Mouse (Mus musculus) intestine, embryonic 16.5 days (tissue): ENCODE data around the gene Cxcr6. TPM values are rescaled to one million over a fixed set of nuclear protein-coding genes. Genes with fewer than 3 reads are reported as not detected.

Experiments used
- ATAC-seq: fragments of 200-750 bp; cut with Nextera tagmentation; 2 replicates; pipeline ENCODE4 v1.8.0; 2017; ENCODE audit warnings: moderate TSS enrichment, moderate library complexity
- H3K27ac ChIP-seq: fragments of 300-500 bp; sonication (generic); 2 replicates; pipeline ENCODE4 v1.5.1; 2014; ENCODE audit warnings: mild to moderate bottlenecking, low read length
- H3K27me3 ChIP-seq: fragments of 300-500 bp; sonication (generic); replicated peaks from 2 replicates; pipeline ENCODE4 v1.6.1; 2014; ENCODE audit warnings: low read length, control low read depth, mixed read lengths; ENCODE audit not compliant: control insufficient read depth, insufficient read depth
- H3K36me3 ChIP-seq: fragments of 300-500 bp; sonication (generic); 2 replicates; pipeline ENCODE4 v1.6.1; 2014; ENCODE audit warnings: low read length, control low read depth; ENCODE audit not compliant: control insufficient read depth, insufficient read depth
- H3K4me1 ChIP-seq: fragments of 300-500 bp; sonication (generic); 2 replicates; pipeline ENCODE4 v1.6.1; 2014; ENCODE audit warnings: low read length, control low read depth, mixed read lengths; ENCODE audit not compliant: control insufficient read depth, insufficient read depth
- H3K4me2 ChIP-seq: fragments of 300-500 bp; sonication (generic); 2 replicates; pipeline ENCODE4 v1.6.1; 2014; ENCODE audit warnings: low read depth, low read length, control low read depth
- H3K4me3 ChIP-seq: fragments of 300-500 bp; sonication (generic); 2 replicates; pipeline ENCODE4 v1.5.1; 2014; ENCODE audit warnings: mild to moderate bottlenecking, low read length
- H3K9ac ChIP-seq: fragments of 300-500 bp; sonication (generic); 2 replicates; pipeline ENCODE4 v1.6.1; 2014; ENCODE audit warnings: low read depth, low read length
- H3K9me3 ChIP-seq: fragments of 300-500 bp; sonication (generic); 2 replicates; pipeline ENCODE4 v1.6.1; 2016; ENCODE audit warnings: low read length, control low read depth; ENCODE audit not compliant: control insufficient read depth
- WGBS: fragments of 180-500 bp; shearing (Covaris S2); extraction: QIAGEN DNeasy Blood & Tissue Kit; methylation state at CpG from one replicate; pipeline ENCODE4 v1.1.7; 2014; 5-methylcytosine and 5-hydroxymethylcytosine counted together
- polyA plus RNA-seq: library from polyadenylated mRNA; unstranded; fragments of >200 nt; fragmentation: Nextera tagmentation; extraction: Ambion mirVana; gene quantifications from 2 replicates; pipeline ENCODE4 v1.2.1, GENCODE M21; 2015

The Cxcr6 gene
- polyA plus RNA-seq, 1 experiment from 2014 or later = 2.0 TPM

DNA sequence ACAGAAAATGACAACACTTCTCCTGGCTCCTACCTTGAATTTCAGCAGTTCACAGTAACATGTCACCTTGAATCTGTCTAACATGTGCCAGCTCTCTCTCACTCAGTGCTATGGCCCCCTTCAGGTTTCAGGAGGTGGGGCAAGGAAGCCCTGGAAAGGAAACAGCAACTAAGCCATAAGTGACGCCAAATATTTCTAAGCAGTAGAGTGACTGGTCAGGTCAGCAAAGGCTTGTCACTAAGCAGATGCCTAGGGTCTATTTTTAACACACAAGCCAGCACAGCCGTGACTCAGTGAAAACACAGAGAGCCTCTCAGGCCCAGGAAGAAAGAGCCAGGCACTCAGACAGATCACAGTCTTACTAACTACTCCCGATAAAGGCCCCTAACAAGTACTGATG, 38.8 kb downstream of the Cxcr6 start:
- H3K9ac ChIP-seq = no peak overlapping the region
- H3K4me2 ChIP-seq = no peak overlapping the region
- no peaks in the 10 kb centered on the region; the same call in 1 of the 2 replicates for H3K36me3 ChIP-seq
- ATAC-seq = peak; percentile 38
- 55% methylated on average over 3 of the region's 3 CpGs for WGBS
- no peaks in the 10 kb centered on the region for H3K27me3 ChIP-seq
- 0 out of 2 replicates have a peak overlapping the region, but pooled peaks have one; percentile 7 for H3K27ac ChIP-seq
- H3K4me3 ChIP-seq = no peak overlapping the region
- peaks cover 4% of the 10 kb centered on the region; the same call in 1 of the 2 replicates for H3K4me1 ChIP-seq
- no peaks in the 10 kb centered on the region for H3K9me3 ChIP-seq

DNA sequence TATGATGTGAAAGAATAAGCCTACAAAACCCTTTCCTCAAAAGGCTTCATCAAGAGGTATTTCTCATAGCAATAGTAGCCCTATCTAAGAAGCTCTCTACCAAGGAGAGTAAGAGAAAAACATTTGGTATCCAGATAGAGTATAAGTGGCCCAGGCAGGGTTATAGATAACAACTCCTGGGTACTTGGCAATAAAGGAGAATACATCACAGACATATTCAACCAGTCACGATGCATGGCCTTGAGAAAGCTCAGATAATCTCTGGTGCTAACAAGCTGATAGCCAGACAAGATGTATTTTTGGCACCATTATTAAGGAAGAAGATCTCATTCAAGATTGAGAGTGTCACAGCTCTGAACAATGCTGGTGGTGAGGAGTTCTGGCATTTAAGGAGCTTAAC, 40.2 kb downstream of the Cxcr6 start:
- H3K36me3 ChIP-seq = no peaks in the 10 kb centered on the region
- no peak overlapping the region for H3K4me2 ChIP-seq
- no peak overlapping the region for H3K27ac ChIP-seq
- H3K9ac ChIP-seq = no peak overlapping the region
- no peak for ATAC-seq
- no peak overlapping the region for H3K4me3 ChIP-seq
- WGBS = 75% methylated on average over 1 of the region's 1 CpGs
- H3K4me1 ChIP-seq = peaks cover 11% of the 10 kb centered on the region
- no peaks in the 10 kb centered on the region for H3K9me3 ChIP-seq
- no peaks in the 10 kb centered on the region for H3K27me3 ChIP-seq

DNA sequence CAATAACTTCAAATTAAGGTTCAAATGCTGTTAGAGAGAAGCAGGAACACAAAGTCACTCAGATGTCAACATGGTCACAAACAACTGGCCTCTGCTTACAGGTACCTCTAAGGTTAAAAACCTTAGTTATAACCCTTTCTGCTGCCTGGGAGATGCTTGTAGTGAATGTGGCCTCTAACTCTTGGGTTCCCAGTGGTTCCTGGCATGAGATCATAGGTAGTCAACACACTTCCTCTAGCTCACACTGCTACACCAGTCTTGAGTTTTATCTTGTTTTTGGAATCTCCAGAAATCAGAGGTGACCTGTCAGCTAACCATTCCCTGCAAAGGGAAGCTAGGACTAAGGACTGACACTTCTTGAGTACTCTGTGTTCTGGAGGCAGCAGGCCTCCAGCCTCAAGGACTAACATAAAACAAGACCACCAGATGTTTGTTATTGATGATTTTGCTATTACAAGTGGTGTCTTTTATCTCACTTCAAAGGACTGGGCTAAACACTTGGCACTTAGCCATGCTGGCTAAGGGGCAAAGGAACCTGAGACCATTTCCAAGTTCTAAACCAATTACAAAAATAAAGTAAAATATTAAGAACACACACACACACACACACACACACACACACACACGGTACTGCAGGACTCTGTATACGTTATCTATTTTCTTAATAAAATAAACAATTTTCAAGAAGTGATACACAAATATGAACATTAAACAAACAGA, 43.9 kb downstream of the Cxcr6 start:
- WGBS = 51% methylated on average over 2 of the region's 2 CpGs
- no peak overlapping the region for H3K9ac ChIP-seq
- no peaks in the 10 kb centered on the region for H3K36me3 ChIP-seq
- H3K4me1 ChIP-seq = peaks cover 13% of the 10 kb centered on the region
- H3K4me2 ChIP-seq = peak overlapping the region; percentile 64; the same call in 1 of the 2 replicates
- no peak overlapping the region for H3K4me3 ChIP-seq
- no peak for ATAC-seq
- H3K9me3 ChIP-seq = no peaks in the 10 kb centered on the region
- no peak overlapping the region for H3K27ac ChIP-seq
- H3K27me3 ChIP-seq = no peaks in the 10 kb centered on the region

DNA sequence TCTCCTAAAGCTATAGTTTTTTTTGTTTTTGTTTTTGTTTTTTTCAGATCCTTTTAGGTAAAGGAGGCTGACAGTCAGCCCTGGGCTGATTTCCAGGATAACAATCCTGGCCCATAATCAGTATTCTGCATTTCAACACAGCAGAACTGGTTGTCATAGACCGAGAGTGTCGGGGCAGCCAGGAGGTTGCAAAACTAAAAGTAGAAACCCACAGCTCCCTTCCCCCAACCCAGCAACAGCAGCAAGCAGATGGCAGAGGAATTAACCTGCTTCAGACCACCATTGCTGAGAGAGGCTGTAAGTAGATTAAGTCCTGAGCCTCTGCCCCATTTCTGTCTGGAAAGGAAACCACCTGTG, 44.4 kb downstream of the Cxcr6 start:
- Histone ChIP-seq H3K27ac (peak overlapping the region; percentile 93), H3K9ac (peak overlapping the region; percentile 85), H3K4me1 (peaks cover 13% of the 10 kb centered on the region), H3K36me3 (no peaks in the 10 kb centered on the region), H3K27me3 (no peaks in the 10 kb centered on the region), H3K4me3 (peak overlapping the region; percentile 83), H3K9me3 (no peaks in the 10 kb centered on the region), H3K4me2 (peak overlapping the region; percentile 64)
- WGBS = 7% methylated on average over 2 of the region's 2 CpGs
- ATAC-seq = peak; percentile 1

DNA sequence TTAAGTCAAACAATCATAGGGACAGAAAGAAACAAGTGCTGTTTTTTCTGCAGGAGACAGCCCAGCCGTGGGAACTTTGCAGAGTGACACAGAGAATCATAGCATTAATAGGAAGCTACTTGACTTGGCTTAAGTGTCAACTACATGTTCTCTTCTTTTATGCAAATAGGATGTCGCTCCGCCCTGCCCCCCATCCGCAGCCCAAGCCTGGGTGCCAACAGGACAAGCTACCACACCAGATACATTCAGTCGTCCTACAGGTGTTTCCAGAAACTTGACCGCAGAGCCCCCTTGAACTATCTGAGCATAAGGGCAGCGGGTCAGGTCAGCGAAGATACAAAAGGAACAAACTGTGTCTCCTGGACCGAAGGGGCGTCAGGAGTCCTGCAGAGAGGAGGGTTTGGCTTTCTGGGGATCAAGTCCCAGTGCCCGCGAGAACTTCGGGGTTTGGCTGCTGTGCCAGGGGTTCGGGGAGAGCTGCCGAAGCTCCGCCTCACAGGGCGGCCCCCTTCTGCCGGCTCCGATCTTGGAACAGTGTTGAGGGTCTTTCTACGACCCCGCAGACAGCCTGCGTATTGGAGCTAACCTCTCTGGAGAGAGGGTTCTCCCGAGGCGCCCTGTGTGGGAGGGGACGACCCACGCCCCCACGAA, 44.9 kb downstream of the Cxcr6 start:
- no peaks in the 10 kb centered on the region for H3K27me3 ChIP-seq
- peak overlapping the region; percentile 93 for H3K27ac ChIP-seq
- H3K9ac ChIP-seq = peak overlapping the region; percentile 85
- peaks cover 11% of the 10 kb centered on the region for H3K4me1 ChIP-seq
- no peaks in the 10 kb centered on the region for H3K9me3 ChIP-seq
- no peaks in the 10 kb centered on the region for H3K36me3 ChIP-seq
- peak overlapping the region; percentile 64 for H3K4me2 ChIP-seq
- WGBS = under 1% methylated on average over 27 of the region's 27 CpGs
- H3K4me3 ChIP-seq = peak overlapping the region; percentile 83
- ATAC-seq = no peak; the same call in none of the 2 replicates

DNA sequence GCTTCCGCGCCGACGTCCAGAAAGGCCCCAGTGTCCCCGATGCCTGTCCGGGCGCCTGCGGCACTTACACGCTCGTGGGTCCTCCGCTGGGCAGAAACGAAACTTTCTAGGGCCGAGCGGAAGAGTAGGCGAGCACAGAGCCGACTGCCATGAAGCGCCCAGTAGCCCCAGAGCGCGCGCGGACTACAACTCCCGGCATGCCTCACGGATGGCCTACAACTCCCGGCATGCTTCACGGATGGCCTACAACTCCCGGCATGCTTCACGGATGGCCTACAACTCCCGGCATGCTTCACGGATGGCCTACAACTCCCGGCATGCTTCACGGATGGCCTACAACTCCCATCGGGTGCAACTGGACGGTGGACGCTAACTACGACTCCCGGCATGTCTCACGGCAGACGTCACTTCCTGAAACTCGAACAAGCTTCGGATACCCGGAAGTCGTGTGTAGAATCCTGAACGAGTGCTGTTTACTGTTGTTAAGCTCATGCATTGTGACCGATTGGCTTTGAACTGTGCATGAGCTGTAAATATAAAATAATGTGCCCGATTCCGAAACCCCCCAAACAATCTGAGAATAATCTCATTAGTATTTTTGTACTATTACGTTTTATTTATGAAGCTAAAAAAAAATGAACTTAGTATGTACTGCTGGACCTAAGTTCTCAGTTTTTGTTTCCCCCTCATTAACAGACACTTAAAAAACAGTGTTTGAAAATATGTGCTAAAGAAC, 45.6 kb downstream of the Cxcr6 start, which contains the start of gene Fyco1:
Fyco1 (minus strand) TSS at position 187 of the 736 bp plus-strand sequence.
- WGBS = under 1% methylated on average over 47 of the region's 47 CpGs
- Histone ChIP-seq H3K4me3 (peak within 1 kb of the TSS; percentile 83), H3K27ac (peak within 1 kb of the TSS; percentile 93), H3K9me3 (no peaks in the 10 kb centered on the region), H3K9ac (peak within 1 kb of the TSS; percentile 85), H3K4me2 (peak within 1 kb of the TSS; percentile 64), H3K27me3 (no peaks in the 10 kb centered on the region), H3K36me3 (no peaks in the 10 kb centered on the region), H3K4me1 (peaks cover 10% of the 10 kb centered on the region)
- peak; percentile 97 for ATAC-seq

DNA sequence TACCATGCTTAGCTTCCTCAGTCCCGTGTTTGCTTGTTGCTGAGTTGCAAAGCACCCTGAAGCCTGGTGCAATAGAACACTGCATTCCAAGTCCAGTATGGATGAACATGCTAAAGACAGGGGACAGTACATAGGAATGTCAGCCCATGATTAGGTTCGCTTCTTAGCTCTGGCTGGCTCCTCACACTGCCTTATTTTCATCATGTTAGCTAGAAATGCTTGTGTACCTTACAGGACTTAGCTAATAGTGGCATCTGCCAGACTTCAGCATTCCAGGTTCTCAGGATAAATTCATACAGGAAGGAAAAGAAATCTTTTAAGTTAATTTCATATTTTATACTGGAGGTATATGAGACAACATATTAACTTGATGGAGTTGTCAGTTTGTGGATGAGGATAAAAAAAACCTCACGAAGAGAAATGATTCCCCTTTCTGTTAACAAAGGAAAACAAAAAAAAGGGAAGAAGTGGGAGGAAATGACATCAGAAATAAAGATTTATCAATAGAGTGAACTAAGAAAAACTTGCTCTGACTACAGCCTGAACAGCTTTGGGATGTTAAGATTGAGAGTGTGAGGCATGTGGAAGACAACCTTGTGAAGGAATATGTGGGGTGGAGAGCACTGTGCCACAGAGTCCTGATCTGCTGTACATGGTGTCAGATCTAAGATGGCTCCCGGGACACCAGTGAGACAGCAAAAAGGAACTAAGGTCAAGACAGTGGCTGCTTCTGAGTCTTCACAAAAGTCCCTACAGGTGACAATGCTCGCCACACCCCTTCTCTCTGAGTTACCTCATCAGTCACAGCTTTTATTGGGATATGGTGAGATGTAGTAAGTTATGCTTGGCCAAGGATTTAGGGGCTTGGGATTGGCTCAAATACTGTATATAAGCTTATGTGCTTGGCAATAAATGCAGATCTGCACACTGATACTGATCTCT, 46.4 kb downstream of the Cxcr6 start:
- peak; percentile 26 for ATAC-seq
- 63% methylated on average over 5 of the region's 5 CpGs for WGBS

DNA sequence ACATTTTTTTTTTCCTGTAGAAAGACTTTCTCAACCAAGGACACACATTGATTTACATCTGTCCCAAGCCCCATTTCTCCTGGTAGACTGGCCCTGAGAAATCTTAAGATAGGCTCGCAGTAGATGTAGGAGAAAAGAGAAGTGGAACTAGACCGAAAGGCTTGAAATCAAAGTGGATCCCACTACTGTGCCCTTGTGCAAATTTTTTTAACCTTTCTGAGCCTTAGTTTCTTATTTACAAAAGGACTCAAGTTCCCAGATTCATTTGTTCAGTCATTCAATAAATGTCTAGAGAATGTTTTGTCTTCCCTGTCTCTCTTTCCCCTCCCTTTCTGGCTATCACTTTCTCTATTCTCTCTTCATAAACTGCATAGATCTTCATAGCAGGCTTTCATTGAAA, 50.6 kb downstream of the Cxcr6 start:
- Histone ChIP-seq H3K4me2 (no peak overlapping the region), H3K4me1 (peaks cover 2% of the 10 kb centered on the region; the same call in 1 of the 2 replicates), H3K27me3 (no peaks in the 10 kb centered on the region), H3K4me3 (no peak overlapping the region), H3K9ac (no peak overlapping the region), H3K9me3 (no peaks in the 10 kb centered on the region), H3K36me3 (no peaks in the 10 kb centered on the region), H3K27ac (no peak overlapping the region)
- no peak for ATAC-seq
- WGBS = 85% methylated on average over 2 of the region's 2 CpGs

More for the DNA sequence above, 46.4 kb downstream of the Cxcr6 start:
- H3K27ac ChIP-seq = peak overlapping the region; percentile 45; the same call in 1 of the 2 replicates
- H3K9me3 ChIP-seq = no peaks in the 10 kb centered on the region
- H3K9ac ChIP-seq = peak overlapping the region; percentile 62
- H3K4me1 ChIP-seq = peaks cover 10% of the 10 kb centered on the region
- peak overlapping the region; percentile 60 for H3K4me2 ChIP-seq
- peak overlapping the region; percentile 36 for H3K4me3 ChIP-seq
- H3K36me3 ChIP-seq = no peaks in the 10 kb centered on the region
- no peaks in the 10 kb centered on the region for H3K27me3 ChIP-seq
